Mouse (Mus musculus) testis, adult 2 months (tissue): ENCODE measurements at regions not wholly inside any gene's neighbourhood (a gene's known extent, or its start where the extent isn't known, plus 50 kb on each side); places are given as distances from the start of the nearest gene placed in this dataset.
A peak's percentile ranks its signal among the peaks of the same experiment; 100 is the strongest.

Source experiments
- H3K27ac ChIP-seq: fragments of 200-500 bp; 2 replicates; pipeline ENCODE4 v1.5.1; 2012; ENCODE audit warnings: low read depth, low read length; ENCODE audit not compliant: control insufficient read depth, insufficient read depth
- H3K27me3 ChIP-seq: fragments of 200-500 bp; 2 replicates; pipeline ENCODE4 v1.6.1; 2012; ENCODE audit warnings: mild to moderate bottlenecking, low read length, moderate library complexity; ENCODE audit not compliant: control insufficient read depth, insufficient read depth
- H3K36me3 ChIP-seq: fragments of 200-500 bp; 2 replicates; pipeline ENCODE4 v1.6.1; 2012; ENCODE audit warnings: mild to moderate bottlenecking, low read length; ENCODE audit not compliant: control insufficient read depth, insufficient read depth
- H3K4me1 ChIP-seq: fragments of 200-500 bp; 2 replicates; pipeline ENCODE4 v1.6.1; 2012; ENCODE audit warnings: low read length; ENCODE audit not compliant: control insufficient read depth, insufficient read depth
- H3K4me3 ChIP-seq: fragments of 200-500 bp; 2 replicates; pipeline ENCODE4 v1.5.1; 2012; ENCODE audit warnings: low read depth, mild to moderate bottlenecking, low read length, moderate library complexity, mixed read lengths; ENCODE audit not compliant: control insufficient read depth
- CTCF ChIP-seq: fragments of 200-500 bp; IDR thresholded peaks from 2 replicates; pipeline ENCODE4 v1.5.1; 2012; ENCODE audit warnings: low read depth, mild to moderate bottlenecking, inconsistent platforms, low read length, moderate library complexity; ENCODE audit not compliant: control insufficient read depth, insufficient read depth, insufficient replicate concordance
- POLR2A ChIP-seq: fragments of 200-500 bp; IDR thresholded peaks from 2 replicates; pipeline ENCODE4 v1.6.1; 2012; ENCODE audit warnings: low read depth, mild to moderate bottlenecking, inconsistent platforms, low read length, moderate library complexity; ENCODE audit not compliant: control insufficient read depth

DNA sequence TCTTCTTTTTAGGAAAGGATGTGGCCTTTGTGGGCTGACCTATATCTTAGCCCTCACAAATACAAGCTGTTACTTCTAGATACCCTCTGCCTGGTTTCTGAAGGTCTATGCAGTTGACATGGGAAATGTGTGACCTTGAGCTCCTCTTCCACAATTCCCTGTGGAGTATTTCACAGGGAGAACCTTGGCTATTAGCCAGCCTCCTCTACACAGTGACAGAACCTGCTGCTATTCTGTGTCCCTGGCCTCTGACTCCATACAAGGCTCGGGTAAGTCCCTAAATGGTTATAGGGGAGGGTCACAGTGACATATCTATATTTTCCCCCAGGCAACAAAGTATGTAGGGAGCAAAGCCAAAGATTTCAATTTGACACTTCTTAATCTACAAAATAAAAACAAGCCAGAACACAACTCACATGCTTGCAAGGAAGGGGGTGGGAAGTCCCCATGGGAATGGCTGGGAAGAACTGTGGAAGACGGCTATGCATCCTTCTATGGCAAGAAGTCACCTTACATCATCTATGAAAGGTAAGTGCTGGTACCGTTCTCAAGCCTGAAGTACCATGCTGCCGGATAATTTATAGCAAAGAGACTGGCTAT lies 221.2 kb upstream of the Id2 start:
- no peaks in the 10 kb centered on the region for H3K27me3 ChIP-seq
- no peaks in the 10 kb centered on the region for H3K36me3 ChIP-seq
- no peaks in the 10 kb centered on the region for H3K4me1 ChIP-seq
- no peak overlapping the region for H3K27ac ChIP-seq
- no peak overlapping the region for H3K4me3 ChIP-seq
- TF ChIP-seq CTCF (no peak), POLR2A (no peak)

GRCm38 (mm10) chr12:25315969-25316368 lies 219.0 kb upstream of the Id2 start:
- H3K27ac ChIP-seq, result no peak overlapping the region
- no peak for TF ChIP-seq POLR2A
- TF ChIP-seq CTCF, result no peak
- H3K4me1 ChIP-seq, result no peaks in the 10 kb centered on the region
- no peak overlapping the region for H3K4me3 ChIP-seq
- no peaks in the 10 kb centered on the region for H3K36me3 ChIP-seq
- no peaks in the 10 kb centered on the region for H3K27me3 ChIP-seq

DNA sequence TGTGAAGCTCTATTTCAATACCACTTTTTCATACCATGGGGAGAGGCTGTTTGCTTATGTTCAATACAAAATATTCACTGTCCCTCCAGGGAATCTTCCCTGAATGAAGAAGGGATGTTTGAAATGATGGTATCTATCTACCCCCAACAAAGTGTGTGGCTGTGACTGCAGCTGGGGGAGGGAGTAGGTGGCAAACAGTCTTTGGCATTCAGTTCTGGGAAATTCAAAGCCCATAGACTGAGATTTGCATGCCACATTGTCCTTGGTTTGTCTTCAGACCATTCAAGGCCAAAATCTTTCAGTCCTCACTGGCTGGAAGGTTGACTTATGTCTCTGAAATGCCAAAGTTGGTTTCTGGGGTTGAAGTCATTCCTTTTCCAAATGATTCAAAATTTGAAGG lies 216.3 kb upstream of the Id2 start:
- H3K36me3 ChIP-seq, result no peaks in the 10 kb centered on the region

GRCm38 (mm10) chr12:25312390-25312789 lies 215.4 kb upstream of the Id2 start:
- TF ChIP-seq CTCF, result no peak
- TF ChIP-seq POLR2A, result no peak
- no peaks in the 10 kb centered on the region for H3K4me1 ChIP-seq
- H3K27ac ChIP-seq, result no peak overlapping the region
- H3K36me3 ChIP-seq, result no peaks in the 10 kb centered on the region
- peak overlapping the region; percentile 42 for H3K4me3 ChIP-seq
- no peaks in the 10 kb centered on the region for H3K27me3 ChIP-seq

More for the DNA sequence above, 216.3 kb upstream of the Id2 start:
- TF ChIP-seq CTCF, result no peak
- TF ChIP-seq POLR2A, result no peak
- H3K4me3 ChIP-seq, result no peak overlapping the region
- no peaks in the 10 kb centered on the region for H3K4me1 ChIP-seq
- H3K27me3 ChIP-seq, result no peaks in the 10 kb centered on the region
- no peak overlapping the region for H3K27ac ChIP-seq

GRCm38 (mm10) chr12:25311728-25312127 lies 214.8 kb upstream of the Id2 start:
- Histone ChIP-seq H3K27me3 (no peaks in the 10 kb centered on the region), H3K27ac (no peak overlapping the region), H3K4me3 (no peak overlapping the region), H3K36me3 (no peaks in the 10 kb centered on the region), H3K4me1 (no peaks in the 10 kb centered on the region)
- TF ChIP-seq CTCF (no peak), POLR2A (no peak)

DNA sequence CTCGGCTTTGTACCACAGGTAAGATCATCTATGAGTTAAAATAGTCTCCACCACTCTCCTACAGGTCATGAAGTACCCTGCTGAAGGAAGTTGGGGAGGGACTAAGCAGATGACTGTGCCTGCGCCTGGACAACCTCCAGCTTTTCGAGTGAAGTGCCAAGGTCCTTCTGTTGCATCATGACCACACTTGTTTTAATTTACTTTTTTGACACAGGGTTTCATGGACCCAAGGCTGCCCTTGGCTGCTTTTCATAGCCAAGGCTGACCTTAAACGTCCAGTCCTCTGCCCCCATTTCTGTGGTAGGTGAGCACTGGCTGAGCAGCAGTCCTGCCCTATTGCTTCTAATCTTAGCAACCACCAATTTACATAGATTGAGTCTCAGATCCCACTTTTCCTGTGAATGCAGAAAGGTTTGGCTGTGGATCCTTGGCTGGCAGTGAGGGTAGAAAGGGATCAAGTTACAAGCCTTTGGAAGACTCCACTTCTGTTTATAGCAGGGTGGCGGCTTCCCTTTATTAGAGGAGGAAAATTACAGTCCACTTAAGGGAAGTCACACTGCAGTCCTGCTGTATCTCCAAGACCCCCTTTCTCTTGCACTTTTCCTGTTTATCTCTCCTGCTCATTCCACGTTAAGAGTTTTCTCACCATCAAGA lies 213.5 kb upstream of the Id2 start:
- Histone ChIP-seq H3K4me1 (no peaks in the 10 kb centered on the region), H3K36me3 (no peaks in the 10 kb centered on the region), H3K4me3 (no peak overlapping the region), H3K27ac (no peak overlapping the region), H3K27me3 (no peaks in the 10 kb centered on the region)
- no peak for TF ChIP-seq POLR2A

GRCm38 (mm10) chr12:25309234-25309633 lies 212.3 kb upstream of the Id2 start:
- no peaks in the 10 kb centered on the region for H3K4me1 ChIP-seq
- TF ChIP-seq CTCF (no peak), POLR2A (no peak)
- H3K27me3 ChIP-seq, result no peaks in the 10 kb centered on the region
- H3K36me3 ChIP-seq, result no peaks in the 10 kb centered on the region
- H3K27ac ChIP-seq, result no peak overlapping the region
- no peak overlapping the region for H3K4me3 ChIP-seq

- Histone ChIP-seq H3K27me3 (no peaks in the 10 kb centered on the region), H3K36me3 (no peaks in the 10 kb centered on the region), H3K27ac (no peak overlapping the region), H3K4me3 (no peak overlapping the region), H3K4me1 (no peaks in the 10 kb centered on the region)
- TF ChIP-seq POLR2A (no peak), CTCF (no peak)
These were observed 209.1 kb upstream of the Id2 start for GRCm38 (mm10) chr12:25305764-25306653.
